Mouse (Mus musculus): ENCODE results near the gene 1110051M20Rik.

The 1110051M20Rik gene

GRCm38 (mm10) chr2:91457656-91458251 lies 13.2 kb upstream of the 1110051M20Rik start:
- DNase-seq (ENCODE audit: low read depth, low spot score): no peak

DNA sequence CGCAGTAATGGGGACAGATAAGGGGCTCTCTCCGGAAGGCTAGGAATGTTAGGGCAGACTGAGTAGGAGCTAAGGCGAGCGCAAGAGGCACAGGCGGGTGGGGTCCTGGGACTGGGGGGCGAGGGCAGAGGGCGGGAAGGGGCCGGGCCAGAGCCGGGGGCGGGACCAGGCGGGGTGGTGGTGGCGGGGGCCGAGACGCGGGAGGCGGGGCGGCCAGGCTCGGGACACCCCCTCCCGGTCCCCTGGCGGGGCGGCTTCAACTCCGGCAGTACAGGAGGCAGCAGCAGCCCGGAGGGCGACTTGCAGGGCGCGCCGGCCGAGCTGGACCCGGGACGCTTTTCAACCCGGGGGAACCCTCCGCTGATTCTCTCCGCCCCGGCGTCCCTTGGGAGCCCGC lies 12.8 kb upstream of the 1110051M20Rik start, which contains the start of gene Lrp4:
Lrp4 (plus strand) TSS at position 253 of the 397 bp plus-strand sequence.
- DNase-seq (ENCODE audit: low read depth, low spot score): no peak

GRCm38 (mm10) chr2:91456491-91457100 lies 12.1 kb upstream of the 1110051M20Rik start:
- DNase-seq (ENCODE audit: low read depth, low spot score): no peak

DNA sequence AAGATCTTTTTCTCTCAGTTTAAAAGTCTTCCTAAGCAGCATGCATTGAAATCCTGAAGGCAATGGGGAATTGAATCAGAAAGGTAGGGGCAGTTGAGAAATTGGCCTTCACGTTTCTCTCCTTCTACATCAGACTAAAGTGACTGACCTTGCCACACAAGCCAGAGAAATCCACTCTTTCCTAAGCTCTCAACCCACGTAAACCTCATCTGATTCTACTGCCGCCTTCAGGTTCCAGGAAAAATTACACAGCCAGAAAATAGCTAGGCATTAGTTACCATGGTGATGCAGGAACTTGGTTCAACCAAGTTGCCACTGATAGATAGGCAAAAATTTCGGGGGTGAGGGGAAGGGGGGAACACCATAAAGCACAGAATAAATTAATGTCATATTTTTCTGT lies 11.3 kb upstream of the 1110051M20Rik start:
- DNase-seq (ENCODE audit: low read depth, low spot score): no peak

GRCm38 (mm10) chr2:91454434-91454833 lies 9.9 kb upstream of the 1110051M20Rik start:
- DNase-seq (ENCODE audit: low read depth, low spot score): no peak

DNA sequence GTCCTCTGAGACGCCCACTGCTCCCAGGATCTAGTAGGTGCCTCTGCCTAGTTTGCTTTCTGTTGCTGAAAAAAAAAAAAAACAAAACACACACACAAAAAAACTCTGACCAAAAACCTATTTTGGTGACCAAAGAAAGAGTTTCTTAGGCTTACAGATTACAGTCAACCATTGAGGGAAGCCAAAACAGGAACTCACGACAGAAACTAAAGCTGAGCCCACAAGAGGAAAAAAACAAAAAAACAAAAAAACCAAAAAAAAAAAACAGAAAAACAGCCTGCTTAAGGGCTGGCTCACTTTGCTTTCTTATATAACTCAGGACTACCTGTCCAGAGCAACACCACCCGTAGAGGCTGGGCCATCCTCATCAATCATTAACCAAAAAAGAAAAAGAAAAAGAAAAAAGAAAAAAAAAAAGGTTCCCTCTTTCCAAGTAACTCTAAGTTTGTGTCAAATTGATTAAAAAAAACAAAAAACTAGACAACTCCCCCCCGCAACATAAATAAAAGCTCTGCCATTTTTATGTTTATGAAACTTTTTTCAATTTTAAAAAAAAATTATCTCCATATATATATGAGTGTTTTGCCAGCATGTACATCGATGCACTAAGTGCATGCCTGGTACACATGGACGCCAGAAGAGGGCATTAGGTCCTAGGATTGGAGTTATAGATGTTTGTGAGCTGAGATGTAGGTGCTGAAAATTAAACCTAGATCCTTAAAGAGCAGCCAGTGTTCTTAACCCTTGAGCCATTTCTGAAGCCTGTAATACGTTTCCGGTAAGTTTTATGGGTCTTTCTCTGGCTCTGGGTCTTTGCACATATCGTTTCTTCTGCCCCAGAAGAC lies 8.9 kb upstream of the 1110051M20Rik start:
- no peak for DNase-seq (ENCODE audit: low read depth, low spot score)

DNA sequence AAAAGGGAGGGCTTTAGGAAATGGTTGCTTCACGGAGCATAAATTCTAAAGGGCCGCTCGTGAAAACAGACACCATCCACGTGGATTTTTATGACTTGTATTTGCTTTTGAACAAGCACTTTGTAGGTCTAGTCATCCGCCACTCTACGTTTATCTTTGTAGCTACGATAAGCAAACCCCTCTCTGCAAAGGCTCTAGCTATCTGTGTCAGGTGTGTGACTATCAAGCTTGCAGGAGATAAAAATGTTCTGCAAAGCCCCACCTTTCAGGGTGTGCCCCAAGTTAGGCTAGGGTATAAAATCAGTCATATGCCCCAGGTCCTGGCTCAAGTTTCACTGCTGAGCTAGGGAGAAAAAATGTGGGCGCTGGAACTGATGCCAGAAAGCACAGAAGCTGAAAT lies 8.2 kb upstream of the 1110051M20Rik start:
- DNase-seq (ENCODE audit: low read depth, low spot score): no peak

DNA sequence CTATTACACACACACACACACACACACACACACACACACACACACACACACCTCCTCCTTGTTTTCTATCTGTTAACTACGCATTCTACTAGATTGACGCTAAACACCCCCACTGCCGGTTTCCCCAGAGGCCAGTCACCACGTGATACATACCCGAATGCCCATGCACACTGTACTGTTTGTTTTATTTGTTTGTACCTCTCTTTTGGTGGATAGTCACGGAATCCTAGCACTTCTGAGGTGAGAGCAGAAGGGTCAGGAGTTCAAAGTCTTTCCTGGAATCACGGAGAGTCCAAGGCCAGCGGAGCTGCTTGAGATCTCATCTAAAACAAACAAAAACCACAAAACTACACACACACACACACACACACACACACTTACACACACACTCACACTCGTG lies 5.8 kb upstream of the 1110051M20Rik start:
- DNase-seq (ENCODE audit: low read depth, low spot score): no peak

GRCm38 (mm10) chr2:91449662-91450061 lies 5.2 kb upstream of the 1110051M20Rik start:
- no peak for DNase-seq (ENCODE audit: low read depth, low spot score)

DNA sequence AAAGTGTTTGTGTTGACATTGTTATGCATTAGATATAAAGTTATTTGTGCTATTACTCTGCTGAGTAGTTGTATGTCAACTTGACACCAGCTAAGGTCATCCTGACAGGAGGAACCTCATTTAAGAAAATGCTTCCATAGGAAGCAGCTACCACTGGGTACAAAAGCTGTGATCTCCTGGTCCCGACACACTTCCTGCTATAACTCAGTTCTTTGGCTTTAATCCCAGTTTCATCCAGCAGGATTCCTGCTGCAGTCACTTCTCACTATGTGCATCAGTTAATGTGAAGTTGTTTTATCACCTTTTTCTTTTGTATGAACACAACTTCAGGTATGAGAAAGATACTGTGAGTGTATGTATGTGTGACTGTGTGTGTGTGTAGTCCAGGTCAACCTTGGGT lies 2.3 kb downstream of the 1110051M20Rik start:
- no peak for DNase-seq (ENCODE audit: low read depth, low spot score)

DNA sequence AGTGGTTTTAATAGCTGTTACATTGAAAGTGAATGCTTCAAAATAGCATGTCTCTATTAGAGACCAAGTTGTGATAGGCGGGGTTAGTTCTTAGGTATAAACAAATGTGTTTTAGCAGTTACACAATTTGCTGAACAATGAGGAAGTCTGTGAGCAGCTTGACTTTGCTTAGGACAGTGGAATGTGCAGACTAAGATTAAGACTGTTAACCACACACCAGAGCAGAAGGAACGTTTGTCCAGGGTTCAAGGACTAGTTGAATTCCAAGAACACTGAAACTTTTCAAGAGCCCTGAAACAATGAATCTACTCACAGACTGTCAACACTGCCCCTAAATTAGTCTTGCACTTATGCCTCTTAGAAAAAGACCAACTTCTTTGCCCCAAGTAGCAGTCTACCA lies 2.8 kb downstream of the 1110051M20Rik start:
- no peak for DNase-seq (ENCODE audit: low read depth, low spot score)

GRCm38 (mm10) chr2:91440686-91441085 lies 3.8 kb downstream of the 1110051M20Rik start:
- no peak for DNase-seq (ENCODE audit: low read depth, low spot score)

GRCm38 (mm10) chr2:91439876-91440275 lies 4.6 kb downstream of the 1110051M20Rik start:
- DNase-seq (ENCODE audit: low read depth, low spot score): no peak

DNA sequence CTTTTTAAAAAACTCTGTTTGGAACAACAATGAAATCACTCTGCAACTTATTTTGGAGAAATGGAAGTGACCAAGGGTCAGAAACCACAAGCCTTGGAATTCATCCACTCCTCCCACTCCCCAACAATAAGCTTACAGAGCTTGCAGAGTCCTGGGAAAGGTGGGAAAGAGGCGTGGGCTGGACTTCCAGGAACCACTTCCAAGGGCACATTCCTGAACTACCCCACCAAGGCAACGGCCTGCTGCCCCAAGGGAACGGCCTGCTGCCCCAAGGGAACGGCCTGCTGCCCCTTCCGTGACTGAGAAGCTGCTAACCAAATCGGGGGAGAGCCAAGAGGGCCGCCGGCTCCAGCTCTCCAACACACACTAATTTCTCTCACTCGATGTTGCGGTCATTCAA lies 5.2 kb downstream of the 1110051M20Rik start:
- DNase-seq (ENCODE audit: low read depth, low spot score): no peak

DNA sequence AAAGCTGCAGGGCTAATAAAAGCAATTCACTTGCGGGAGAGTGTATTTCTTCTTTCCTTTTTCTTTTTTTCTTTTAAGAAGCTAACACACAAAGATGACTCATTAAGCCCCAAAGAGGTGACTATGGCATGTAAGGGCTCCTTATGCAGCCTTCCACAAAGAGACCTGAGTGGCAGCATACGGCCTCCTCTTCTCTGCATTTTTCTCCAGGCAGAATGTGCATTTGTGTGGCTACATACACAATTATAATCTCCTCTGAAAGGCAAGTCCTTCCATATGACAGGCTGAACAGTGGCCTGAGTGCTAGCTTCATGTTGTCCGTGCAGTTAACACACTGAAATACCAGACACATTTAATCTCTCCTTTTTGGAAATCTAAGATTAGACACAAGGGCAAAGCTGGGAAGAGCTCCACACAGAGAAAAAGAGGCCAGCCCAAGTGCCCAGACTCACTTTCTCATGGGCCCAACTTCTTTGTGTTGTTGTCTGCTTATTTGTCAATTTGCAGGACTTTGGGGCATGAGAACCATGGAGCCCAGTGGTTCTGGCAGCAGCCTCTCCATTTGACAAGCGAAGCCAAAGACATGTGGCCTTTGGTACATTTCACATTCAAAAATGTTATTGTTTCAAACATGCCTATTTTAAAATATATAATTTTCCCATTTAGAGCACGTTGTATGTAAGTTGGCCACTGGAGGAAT lies 7.2 kb downstream of the 1110051M20Rik start:
- DNase-seq (ENCODE audit: low read depth, low spot score): no peak

GRCm38 (mm10) chr2:91436713-91437112 lies 7.8 kb downstream of the 1110051M20Rik start:
- DNase-seq (ENCODE audit: low read depth, low spot score): no peak

DNA sequence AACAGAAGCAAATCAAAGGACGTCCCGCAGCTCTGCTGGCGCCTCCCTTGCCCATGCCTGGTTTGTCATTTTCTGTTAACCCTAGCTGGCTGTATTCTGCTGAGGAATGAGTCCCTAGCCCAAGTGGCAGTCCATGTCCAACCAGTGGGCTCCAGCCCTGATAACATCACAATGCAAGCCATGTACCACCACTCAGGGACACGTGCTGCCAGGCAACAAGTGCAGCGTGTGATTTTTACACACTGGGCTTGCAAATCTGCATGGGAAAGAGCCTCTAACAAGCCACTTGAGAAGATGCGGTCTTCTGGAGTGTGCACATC lies 13.9 kb downstream of the 1110051M20Rik start:
- no peak for DNase-seq (ENCODE audit: low read depth, low spot score)

DNA sequence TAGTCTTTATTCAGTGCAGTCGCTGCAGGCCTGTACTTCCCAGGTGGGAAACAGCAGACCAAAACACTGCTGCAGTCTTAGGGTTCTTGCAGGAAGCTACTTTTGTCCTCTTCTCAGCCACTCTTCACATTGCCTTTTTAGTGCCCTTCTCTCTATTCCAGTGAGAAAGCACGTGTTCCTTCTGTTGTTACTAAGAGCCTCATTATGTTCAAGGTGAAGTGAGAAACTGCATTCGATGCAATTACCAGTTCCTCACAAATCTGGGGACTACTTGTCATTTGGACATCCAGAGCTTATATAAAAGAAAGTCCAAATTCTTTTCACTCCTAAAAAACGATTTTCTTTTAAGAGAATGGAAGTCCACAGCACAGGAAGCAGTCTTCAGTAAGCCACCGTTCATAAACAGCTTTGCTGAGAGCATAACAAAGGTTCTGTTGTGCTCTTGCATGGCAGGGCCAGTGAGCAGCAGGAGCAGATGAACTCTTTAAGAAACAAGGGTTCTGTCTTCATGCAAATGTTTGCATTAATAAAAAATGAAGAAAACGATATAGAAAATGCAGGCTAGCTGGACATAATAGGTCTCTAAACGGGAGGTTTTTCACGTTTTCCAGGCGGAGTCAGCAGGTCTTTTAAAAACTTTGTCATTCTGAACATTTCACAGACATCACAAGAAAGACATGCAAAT lies 14.4 kb downstream of the 1110051M20Rik start:
- no peak for DNase-seq (ENCODE audit: low read depth, low spot score)

GRCm38 (mm10) chr2:91429146-91429545 lies 15.4 kb downstream of the 1110051M20Rik start:
- DNase-seq (ENCODE audit: low read depth, low spot score): no peak

GRCm38 (mm10) chr2:91426321-91426720 lies 18.2 kb downstream of the 1110051M20Rik start:
- no peak for DNase-seq (ENCODE audit: low read depth, low spot score)

- DNase-seq (ENCODE audit: low read depth, low spot score): no peak
Observed at GRCm38 (mm10) chr2:91424061-91424720, 20.3 kb downstream of the 1110051M20Rik start.

Data from c-Kit-negative CD71-positive TER-119-positive erythroid progenitor cells, embryonic 14.5 days (primary cell).